Mouse (Mus musculus) induced T-regulatory cell, adult 2 months (primary cell): Measurements from ENCODE around the gene Olfr465-ps1.

ENCODE experiments used
- DNase-seq: peaks from one replicate; pipeline ENCODE4 v3.0.0-alpha.2; 2012; ENCODE audit warnings: low read depth

Olfr465-ps1 gene

GRCm38 (mm10) chr13:65137789-65138188, at the start of gene Olfr465-ps1:
Olfr465-ps1 (plus strand) TSS chr13:65138089.
- DNase-seq, result no peak

- DNase-seq, result no peak
Measured at GRCm38 (mm10) chr13:65095923-65096322, 42.0 kb upstream of the Olfr465-ps1 start.

GRCm38 (mm10) chr13:65097018-65097417, 40.9 kb upstream of the Olfr465-ps1 start:
- DNase-seq, result no peak

- DNase-seq, result no peak
Measured at GRCm38 (mm10) chr13:65100678-65101077, 37.2 kb upstream of the Olfr465-ps1 start.

- peak; percentile 22 for DNase-seq
Measured at GRCm38 (mm10) chr13:65101232-65101631, 36.7 kb upstream of the Olfr465-ps1 start.

- peak; percentile 65 for DNase-seq
Measured at GRCm38 (mm10) chr13:65111961-65112360, 25.9 kb upstream of the Olfr465-ps1 start.

- peak; percentile 93 for DNase-seq
Measured at GRCm38 (mm10) chr13:65112459-65113110, 25.3 kb upstream of the Olfr465-ps1 start, which contains the start of gene Mfsd14b. Mfsd14b (minus strand) TSS chr13:65112975.

- no peak for DNase-seq
Measured at GRCm38 (mm10) chr13:65113239-65113638, 24.6 kb upstream of the Olfr465-ps1 start.

GRCm38 (mm10) chr13:65120984-65121383, 16.9 kb upstream of the Olfr465-ps1 start:
- no peak for DNase-seq

GRCm38 (mm10) chr13:65122111-65122510, 15.8 kb upstream of the Olfr465-ps1 start:
- peak; percentile 18 for DNase-seq

GRCm38 (mm10) chr13:65127063-65127847, 10.6 kb upstream of the Olfr465-ps1 start:
- peak; percentile 38 for DNase-seq

- no peak for DNase-seq
Measured at GRCm38 (mm10) chr13:65149940-65150339, 12.1 kb downstream of the Olfr465-ps1 start, which contains the start of gene Olfr466. Olfr466 (plus strand) TSS chr13:65150240.

GRCm38 (mm10) chr13:65174102-65174501, 36.2 kb downstream of the Olfr465-ps1 start:
- DNase-seq, result no peak

GRCm38 (mm10) chr13:65175734-65176471, 38.0 kb downstream of the Olfr465-ps1 start:
- DNase-seq, result peak; percentile 76

- no peak for DNase-seq
Measured at GRCm38 (mm10) chr13:65176472-65177091, 38.7 kb downstream of the Olfr465-ps1 start.
